Mouse (Mus musculus): ENCODE results near the gene Parp4.

The Parp4 gene

DNA sequence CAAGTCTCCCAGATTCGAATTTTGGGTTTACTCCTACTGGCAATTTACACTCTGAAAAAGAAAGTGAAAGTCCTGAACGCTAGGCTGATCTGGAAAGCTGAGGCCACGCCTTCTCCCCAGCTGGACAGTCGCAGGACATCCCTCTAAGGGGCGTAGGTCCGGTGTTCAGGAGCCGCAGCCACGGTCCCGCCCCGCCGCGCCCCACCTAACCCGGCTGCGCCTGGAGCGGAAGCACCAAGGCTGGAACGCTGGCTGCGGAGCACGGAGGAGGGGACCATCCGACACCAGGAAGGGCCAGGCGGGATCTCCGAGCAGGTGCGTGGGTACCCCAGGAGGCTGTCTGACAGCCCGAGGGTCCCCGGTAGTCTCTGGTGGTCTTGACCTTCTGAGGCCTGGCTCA is at the start of gene Parp4, which contains the start of gene Cenpj:
TSS of gene Parp4 (plus strand) at position 204 of the 400 bp plus-strand sequence.
TSS of gene Cenpj (minus strand) at position 10 of the 400 bp plus-strand sequence.
- peak; percentile 89 for DNase-seq (ENCODE audit: low read depth)

DNA sequence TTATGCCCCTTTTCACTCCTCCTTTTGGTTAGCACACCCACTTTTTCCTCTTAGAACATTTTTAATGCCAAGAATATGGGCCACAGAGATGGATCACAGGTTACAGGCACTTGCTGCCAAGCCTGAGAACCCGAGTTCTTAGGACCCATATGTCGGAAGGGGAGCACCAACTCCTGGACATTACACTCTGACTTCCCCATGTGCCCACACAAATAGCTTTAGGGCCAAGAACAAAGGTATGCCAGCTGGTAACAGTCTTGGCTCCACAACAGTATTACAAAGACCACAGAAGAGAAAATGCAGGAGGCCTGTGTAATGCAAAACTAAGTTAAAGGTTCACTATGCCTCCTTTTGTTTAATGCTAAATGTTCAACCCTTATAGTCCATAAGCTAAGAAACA is 44.6 kb upstream of the Parp4 start:
- no peak for DNase-seq (ENCODE audit: low read depth)

DNA sequence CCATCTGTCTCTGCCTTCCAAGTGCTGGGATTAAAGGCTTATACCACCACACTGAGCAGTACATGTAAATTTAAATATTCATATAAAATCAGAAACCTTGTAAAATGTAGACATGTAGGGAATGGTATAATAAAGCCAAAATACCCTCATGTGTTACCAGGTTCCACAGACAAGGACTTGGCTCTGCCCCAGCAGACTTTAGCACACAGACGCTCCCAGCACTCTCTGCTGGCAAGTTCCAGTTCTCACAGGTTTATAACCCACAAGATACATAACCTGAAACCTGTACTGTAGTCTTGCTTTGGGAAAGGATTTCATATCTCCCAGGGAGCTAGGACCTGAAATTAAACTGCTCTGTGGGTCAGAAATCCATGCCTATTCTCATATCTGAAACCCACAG is 30.5 kb upstream of the Parp4 start:
- no peak for DNase-seq (ENCODE audit: low read depth)

DNA sequence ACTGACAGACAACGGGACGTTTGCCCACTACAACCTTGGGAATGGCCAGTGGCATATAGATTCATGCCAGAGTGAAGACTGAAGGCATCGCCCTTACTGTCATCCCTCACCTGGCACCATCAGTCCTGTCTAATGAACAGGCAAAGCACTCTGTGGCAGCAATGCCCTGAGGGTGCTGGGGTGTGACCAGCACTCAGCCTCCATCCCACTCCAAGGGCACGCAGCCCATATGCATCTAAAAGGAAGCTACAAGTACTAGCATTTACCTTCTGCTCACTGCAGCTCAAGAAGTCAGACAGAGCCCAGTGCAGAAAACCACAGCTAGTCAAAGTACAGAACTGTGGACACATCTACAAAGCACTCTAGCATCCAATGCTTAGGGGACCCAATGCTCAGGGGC is 29.9 kb upstream of the Parp4 start:
- no peak for DNase-seq (ENCODE audit: low read depth)

DNA sequence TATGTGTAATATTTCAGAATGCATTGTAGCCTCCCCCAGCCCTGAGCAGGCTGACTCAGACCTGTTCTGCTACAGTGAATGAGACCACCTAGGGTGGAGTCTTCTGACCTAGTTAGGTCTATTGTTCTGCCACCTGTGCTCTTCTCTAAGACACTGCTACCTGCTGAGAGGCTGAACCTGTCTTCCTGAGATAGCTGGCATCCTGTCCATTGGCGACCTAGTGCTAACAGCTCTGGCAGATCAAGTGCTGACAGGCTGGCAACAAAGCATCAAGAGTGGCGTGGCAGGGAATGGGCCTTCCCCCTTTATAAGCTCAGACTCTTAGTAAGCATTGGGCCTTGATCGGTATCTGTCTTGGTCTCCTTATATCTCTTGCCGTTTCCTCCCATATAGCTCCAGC is 24.5 kb upstream of the Parp4 start:
- no peak for DNase-seq (ENCODE audit: low read depth)

DNA sequence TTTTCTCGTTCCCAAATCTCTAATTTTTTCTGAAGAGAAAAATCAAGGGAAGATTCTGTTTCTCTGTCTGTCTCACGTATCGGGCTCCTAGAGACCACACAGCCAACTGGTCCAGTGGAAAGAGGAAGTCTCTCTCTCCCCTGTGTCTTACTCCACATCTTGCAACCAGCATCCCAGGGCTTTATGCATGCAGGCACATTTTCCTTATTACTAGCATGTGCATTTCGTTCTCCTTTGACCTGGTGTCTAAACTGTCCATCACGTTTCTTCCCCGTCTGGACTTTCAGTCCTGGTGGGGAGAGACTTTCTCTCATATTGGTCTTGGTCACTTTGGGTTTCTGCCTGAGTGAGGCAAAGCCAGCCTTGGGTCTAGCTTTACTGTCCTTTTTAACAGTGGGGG is 22.5 kb upstream of the Parp4 start:
- no peak for DNase-seq (ENCODE audit: low read depth)

DNA sequence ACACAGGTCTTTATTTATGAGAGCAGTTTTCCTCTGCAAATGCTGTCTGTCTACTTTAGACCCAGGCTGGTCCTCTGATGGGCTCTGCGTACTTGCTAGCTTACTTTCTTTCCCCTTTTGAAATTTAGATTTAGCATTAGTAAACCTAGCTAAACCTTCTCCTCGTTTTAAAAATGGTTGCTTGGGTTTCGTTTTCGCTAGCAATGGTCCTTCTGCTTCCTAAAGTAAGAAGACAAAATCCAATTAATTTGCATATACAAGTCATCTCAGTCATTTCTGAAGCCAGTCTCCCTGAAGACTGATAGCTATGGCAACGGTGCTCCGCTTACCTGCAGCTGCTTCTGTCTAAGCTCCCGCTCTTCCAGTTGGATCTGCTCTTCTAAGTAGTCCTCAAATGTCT is 22.1 kb upstream of the Parp4 start:
- DNase-seq (ENCODE audit: low read depth): no peak

DNA sequence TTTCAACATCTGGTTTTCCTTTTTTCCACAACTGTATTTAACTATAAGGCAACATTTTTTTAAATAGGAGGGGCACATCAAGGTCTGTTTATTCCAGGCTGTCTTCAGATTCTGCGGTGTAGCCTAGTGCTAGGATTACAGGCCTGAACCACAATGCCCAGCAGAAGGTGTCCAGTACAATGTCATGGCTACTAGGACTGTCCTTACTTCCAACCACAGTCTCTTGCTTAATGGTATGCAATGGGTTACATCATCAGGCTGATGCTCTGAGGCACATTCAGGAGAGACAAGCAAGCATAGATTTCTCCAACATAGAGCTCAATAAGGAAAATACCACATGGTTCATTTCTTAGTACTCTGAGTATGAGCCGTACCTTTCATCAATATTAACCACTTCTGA is 20.7 kb upstream of the Parp4 start:
- DNase-seq (ENCODE audit: low read depth): no peak

DNA sequence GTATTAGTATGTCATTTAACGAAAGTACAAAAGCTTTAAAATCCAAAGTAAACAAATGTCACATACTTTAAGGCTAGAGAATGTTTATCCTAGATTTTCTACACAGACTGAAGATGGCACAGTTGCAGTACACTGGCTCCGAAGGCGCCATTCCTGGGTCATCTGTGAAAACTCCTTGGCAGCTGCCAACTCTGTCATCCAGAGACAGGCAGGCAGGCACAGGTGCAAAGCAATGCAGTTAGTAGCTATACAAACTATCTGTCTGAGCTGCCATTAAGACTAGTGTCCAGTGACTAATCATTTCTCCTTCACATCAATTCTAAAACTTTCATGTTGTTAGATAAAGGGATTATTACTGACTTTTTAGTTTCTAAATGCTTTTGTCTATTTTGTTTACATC is 16.3 kb upstream of the Parp4 start:
- no peak for DNase-seq (ENCODE audit: low read depth)

DNA sequence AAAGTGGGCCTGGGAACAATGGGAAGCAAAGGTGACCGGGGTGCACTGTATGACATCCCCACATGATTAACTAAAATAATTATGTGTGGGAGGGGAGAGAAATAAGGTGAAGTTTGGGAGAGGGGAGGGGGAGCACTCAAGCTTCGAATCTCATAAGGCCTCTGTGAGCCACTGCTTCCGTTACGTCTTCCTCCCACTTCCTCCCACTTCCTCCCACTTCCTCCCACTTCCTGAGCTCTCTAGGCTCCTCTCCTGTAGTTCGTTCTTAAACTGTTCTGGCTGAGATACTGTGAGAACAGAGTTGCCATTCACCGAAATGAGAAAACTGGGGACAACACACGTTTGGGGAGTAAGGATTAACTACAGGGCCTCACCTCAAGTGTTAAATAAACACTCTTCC is 7.9 kb upstream of the Parp4 start:
- DNase-seq (ENCODE audit: low read depth): peak; percentile 52

DNA sequence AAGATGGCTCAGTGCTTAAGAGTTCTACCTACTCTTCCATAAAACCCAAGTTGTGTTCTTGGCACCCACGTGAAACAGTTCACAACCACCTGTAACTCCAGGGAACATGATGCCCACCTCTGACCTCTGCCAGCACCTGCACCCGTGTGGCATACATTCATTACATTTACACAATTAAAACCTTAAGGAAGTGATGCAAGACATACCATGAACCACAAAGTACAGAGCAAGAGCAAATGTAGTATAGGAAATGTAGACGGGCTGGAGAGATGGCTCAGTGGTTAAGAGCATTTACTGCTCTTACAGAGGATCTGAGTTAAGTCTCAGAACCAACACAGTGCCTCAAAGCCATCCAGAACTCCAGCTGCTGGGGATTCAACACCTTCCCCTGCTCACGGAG is 6.4 kb upstream of the Parp4 start:
- DNase-seq (ENCODE audit: low read depth): peak; percentile 15

DNA sequence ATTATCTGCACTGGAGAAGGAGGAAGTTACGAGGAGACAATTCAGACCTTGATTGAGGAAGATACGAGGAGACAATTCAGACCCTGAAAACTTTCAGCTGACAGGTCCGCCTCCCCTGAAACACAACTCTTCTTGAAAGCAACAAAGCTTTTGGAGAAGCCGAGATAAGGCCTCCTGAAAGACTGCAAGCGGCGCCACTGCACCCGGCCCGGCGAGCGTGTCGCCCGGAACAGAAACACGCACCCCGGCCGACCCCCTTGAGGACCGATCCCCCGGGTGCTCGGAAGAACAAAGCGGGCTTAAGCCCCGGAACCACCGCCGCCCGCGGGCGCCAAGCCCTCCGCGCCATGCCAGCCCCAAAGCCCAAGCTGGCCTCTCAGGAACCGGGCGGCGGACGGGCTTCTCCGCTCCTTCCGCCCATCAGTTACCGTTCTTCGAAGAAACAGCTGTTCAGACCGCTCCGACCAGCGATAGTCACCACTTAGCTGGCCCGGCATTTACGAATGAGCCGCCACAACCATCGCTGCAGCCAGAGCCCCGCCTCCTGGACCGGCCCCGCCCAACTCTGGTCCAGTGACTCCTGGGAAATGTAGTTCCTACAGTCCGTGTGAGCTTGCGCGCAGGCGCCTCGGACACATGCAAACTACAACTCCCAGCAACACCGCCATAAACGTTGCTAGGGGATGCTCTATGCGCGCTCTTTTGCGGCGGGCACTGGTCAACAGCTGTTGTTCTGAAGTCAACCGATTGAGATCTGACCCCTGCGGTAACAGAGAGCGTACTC is 3.9 kb upstream of the Parp4 start:
- DNase-seq (ENCODE audit: low read depth): peak; percentile 97

DNA sequence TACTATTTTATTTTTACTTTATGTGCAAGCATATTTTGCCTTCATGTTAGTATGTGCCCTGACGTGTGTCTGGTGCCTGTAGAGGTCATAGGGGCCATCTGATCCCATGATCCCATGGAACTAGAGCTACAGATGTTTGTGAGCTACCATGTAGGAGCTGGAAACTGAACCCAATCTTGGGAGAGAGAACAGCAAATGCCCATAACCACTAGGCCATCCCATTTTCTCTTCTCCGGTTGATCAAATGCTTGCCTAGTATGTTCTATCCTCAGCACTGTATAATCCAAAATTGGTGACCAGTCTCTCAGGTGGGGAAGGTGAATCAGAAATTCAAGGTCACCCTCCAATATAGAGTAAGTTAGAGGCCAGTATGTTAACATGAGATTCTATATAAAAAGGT is 2.9 kb upstream of the Parp4 start:
- no peak for DNase-seq (ENCODE audit: low read depth)

DNA sequence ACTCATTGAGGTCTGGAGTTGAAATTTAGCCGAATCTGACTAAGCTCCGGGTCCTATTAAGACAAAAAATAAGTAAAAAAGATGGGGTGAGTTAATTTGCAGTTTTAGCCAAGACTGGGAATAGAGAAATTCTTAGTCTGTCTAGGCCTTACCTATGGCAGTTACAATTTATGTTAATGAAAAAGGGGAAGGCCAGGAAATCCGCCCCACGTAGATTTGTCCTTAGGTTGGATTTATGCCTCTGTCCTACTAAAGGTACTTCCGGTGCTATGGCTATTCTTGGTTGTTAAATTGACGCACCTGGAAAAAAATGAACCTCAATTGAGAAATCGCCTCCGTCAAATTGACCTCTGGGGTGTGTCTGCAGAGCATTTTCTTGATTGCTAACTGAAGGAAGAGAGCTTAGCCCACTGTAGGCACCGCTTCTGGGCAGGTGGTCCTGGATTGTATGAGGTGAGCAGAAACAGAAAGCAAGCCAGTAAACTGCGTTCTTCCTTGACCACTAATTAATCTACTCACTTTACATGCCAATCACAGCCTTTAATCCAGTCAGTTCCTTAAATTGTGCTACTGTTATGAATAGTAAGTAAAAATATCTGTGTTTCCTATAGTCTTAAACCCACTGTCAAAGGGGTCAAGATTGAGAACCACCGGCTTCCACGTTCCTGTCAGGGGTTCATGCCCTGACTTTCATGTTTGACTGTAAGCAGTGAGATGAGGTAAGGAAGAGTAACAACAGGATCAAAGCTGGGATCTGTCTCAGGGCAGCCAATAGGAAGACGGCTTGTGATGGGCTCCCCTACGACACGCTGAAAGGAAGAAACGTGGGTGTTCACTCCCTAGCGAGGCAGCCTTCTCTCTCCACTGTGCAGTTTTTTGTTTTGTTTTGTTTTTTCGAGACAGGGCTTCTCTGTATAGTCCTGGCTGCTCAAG is 816 bp downstream of the Parp4 start:
- peak; percentile 75 for DNase-seq (ENCODE audit: low read depth)

DNA sequence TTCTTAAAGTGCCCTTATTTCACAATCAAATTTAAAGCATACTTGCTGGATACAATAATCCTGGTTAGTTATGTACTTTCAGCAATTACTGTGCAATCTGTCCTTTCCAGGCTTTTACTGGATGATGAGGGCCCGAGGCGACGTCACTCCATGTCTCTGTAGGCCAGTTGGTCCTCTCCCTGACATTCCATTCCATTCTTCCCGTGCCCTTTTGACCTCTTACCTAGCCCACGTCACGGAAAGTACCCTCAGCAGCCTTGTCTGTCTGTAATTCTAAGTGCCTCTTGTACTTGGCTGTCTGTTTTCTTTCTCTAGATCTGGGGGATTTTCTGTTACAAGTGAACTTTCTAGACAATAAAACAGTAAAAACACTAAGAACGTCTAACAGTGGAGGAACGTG is 3.6 kb downstream of the Parp4 start:
- no peak for DNase-seq (ENCODE audit: low read depth)

DNA sequence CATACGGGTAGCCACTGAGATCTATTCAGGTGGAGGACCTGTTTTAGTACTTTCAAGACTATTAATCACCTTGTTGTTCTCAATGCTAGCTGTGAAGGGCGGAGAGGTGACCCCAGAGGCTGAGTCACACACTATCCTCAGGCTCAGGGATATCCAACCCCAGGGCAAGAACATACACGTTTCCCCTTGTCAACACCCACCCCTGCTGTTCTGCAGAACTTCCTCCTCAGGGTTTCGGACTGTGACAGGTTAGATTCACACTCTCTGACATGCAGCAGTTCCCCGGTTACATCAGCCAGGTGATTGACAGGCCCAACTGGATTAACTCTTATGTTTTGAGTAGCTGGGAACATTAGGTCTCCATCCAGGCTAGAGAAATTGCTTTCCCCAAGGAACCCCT is 5.7 kb downstream of the Parp4 start:
- DNase-seq (ENCODE audit: low read depth): no peak

DNA sequence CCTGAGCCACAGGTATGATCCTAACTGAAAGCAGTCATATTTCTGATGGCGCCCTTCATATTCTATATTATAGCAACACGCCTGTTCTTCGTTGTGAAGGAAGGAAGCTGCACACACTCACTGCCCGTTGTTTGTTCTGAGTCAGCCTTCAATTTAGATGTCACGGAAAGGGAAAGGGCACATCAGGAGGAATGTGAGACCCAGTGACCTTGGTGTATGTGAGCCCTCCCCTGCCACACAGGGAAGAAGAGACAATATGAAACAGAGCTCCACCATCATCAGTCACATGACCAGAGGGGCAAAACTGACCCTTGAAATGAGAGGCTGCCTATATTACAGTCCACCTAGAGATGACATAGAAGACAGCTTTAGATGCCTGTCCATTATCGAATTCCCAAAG is 6.9 kb downstream of the Parp4 start:
- DNase-seq (ENCODE audit: low read depth): no peak

DNA sequence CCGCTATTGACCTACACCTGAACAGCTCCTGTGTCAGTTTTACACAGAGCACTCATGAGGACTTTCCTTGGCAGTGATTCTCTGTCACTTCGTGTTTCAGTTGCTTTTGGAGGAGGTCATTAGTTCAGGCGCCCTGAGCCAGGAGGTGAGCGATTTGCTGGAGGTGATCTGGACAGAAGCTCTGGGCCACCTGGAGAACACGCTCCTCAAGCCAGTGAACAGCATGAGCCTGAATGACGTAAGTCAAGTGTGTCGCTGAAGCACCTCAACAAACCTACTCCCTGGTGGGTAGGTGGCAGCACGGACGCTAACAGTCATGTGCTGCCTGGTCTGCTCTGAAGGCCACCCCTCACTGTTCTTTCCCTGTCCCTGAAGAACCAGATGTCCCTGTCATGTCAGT is 16.8 kb downstream of the Parp4 start:
- DNase-seq (ENCODE audit: low read depth): no peak

DNA sequence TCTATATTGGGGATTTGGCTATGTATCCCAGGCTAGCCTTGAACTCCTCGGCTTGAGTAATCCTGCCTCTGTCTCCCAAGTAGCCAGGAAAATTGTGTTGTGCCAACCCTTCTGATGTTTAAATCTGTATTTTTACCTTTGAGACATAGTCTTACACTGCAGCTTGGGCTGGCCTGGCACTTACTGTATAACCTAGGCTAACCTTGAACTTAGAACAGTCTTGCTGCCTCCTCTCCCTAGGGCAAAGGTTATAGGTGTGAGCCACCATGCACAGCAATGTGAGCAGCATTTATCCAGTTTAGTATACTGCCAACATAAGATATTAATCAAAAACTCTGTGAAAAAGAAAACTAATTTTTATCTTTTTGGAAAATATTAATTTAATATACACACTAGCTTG is 19.4 kb downstream of the Parp4 start:
- DNase-seq (ENCODE audit: low read depth): no peak

DNA sequence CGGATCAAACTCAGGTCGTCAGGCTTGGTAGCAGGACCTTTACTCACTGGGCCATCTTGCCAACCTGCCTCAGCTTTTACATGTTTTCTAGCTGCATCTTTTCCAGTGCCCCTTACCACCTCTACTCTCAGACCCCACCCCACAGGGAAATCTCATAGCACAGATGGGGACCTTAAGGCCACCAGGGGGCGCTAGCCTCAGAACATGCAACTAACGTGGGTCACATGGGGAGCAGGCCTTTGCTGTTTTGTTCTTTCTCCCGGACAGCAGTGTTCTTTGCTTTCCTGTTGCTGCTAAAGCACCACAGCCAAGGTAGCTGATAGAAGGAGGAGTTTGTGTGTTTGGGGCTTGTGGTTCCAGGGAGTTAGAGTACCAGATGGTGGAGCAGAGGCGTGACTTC is 23.3 kb downstream of the Parp4 start:
- peak; percentile 82 for DNase-seq (ENCODE audit: low read depth)

DNA sequence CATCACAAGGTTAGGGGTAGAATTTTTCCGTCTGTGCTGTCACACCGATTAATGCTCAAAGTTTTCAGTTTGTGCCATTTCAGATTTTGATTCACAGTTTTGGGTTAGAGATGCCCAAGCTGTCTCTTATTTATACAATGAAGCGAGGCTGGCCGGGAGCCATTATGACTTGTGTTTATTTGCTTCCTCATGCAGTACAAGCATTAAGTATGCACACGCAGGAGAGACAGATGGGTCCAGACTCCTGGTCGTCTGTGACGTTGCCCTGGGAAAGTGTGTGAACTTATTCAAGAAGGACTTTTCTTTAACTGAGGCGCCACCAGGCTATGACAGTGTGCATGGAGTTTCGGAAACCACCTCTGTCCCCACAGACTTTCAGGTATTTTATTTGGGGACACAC is 26.6 kb downstream of the Parp4 start:
- DNase-seq (ENCODE audit: low read depth): no peak

DNA sequence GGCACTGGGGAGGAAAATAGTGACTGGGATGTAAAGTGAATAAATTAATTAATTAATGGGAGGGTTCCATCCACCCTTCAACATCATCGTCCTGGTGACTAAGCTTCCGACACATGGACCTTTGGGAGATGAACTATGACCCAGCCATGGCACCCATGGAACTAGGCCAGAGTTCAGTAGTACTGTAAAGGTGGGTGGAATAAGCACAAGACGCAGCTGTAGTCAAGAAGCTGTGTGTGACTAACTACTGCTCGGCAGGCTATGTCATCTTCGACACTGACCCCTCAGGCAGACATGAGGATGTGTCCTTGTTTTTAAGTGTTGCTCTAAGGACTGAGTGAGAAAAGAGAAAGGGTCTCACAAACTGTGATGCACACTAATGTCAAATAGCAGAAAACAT is 29.0 kb downstream of the Parp4 start:
- DNase-seq (ENCODE audit: low read depth): no peak

DNA sequence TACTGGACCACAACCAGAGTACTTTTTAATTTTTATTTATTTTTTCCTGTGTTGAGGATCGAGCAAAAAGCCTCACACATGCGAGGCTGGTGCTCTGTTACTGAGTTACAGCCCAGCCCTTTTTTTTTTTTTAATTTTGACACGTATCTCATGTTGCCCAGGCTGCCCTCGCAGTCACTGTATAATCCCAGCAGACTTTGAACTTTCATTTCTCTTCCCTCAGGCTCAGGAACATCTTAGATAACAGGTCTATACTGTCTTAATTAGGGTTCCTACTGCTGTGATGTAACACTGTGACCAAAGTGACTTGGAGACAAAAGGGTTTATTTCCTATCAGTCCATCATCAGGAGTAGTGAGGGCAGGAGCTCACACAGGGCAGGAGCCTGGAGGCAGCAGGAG is 29.7 kb downstream of the Parp4 start:
- DNase-seq (ENCODE audit: low read depth): no peak

Data from induced T-regulatory cell, adult 2 months (primary cell).